Mouse (Mus musculus): ENCODE measurements around the gene Zfp459. TPM values are rescaled to one million over a fixed set of nuclear protein-coding genes. Genes with fewer than 3 reads are reported as not detected.
"Not testable (repeated sequence)": the region's sequence is repeated elsewhere in the genome, so short reads cannot be mapped to it uniquely, and the experiment has no call there.

Gene Zfp459
- total and polyA plus RNA-seq, 2 experiments from 2014 or later, result 0.63 to 0.78 TPM

DNA sequence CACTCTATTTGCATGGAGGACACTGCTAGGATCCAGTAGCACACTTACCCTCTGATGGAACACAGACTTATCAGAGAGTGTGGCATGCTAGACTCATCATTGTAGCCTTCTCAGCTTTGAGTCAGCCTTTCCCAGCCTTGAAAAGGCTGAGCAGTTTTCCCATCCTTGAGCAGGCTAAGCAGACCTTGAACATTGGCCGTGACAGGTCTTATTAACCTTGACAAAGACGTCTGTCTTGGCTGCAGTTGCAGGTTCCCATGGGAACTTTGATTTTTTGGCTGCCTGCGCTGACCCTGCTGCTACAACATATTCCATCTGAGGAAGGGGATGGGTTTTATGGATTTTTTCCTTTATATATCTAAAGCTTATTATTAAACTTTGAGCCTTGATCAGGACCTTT is 6.9 kb upstream of the Zfp459 start:
- no peak overlapping the region for H3K4me3 ChIP-seq (ENCODE audit: low read length)
- no peaks in the 10 kb centered on the region for H3K36me3 ChIP-seq (ENCODE audit: insufficient read depth, low read length)
- TF ChIP-seq CTCF (IDR thresholded peaks at IDR 0.05; ENCODE audit: low read depth), result no peak
- no peaks in the 10 kb centered on the region for H3K9me3 ChIP-seq (ENCODE audit: low read length)
- H3K9ac ChIP-seq (replicated peaks; ENCODE audit: low read length), result no peak overlapping the region
- ATAC-seq (no peak), DNase-seq (ENCODE audit: low spot score) (peak; percentile 2)
- 43% methylated on average over 3 of the region's 3 CpGs for WGBS
- no peaks in the 10 kb centered on the region for H3K4me1 ChIP-seq (ENCODE audit: insufficient read depth, low read length)
- H3K27ac ChIP-seq, result no peak overlapping the region
- no peak overlapping the region for H3K4me2 ChIP-seq (ENCODE audit: low read depth, low read length)
- no peaks in the 10 kb centered on the region for H3K27me3 ChIP-seq (ENCODE audit: insufficient read depth, low read length)

DNA sequence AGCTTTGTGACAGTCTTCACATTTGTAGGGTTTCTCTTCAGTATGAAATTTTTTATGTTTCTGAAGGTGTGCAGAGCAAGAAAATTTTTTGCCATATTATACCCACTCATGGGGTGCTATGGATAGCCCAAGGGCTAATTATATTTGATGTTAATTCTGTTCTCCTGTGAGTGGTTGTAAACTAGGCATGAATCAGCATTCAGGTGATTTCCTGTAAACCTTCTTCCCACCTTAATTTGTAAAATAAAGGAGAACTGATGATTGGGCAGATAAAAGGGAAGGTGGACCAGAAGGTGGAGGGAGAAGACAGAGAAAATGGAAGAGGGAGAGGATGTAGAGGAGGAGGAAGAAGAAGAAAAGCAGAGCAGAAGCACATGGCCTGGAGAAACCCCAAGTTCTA is 4.5 kb upstream of the Zfp459 start:
- H3K9me3 ChIP-seq (ENCODE audit: low read length); DNase-seq (ENCODE audit: low spot score); H3K27me3 ChIP-seq (ENCODE audit: insufficient read depth, low read length); H3K9ac ChIP-seq (replicated peaks; ENCODE audit: low read length); H3K27ac ChIP-seq; H3K4me1 ChIP-seq (ENCODE audit: insufficient read depth, low read length); H3K4me3 ChIP-seq (ENCODE audit: low read length); H3K36me3 ChIP-seq (ENCODE audit: insufficient read depth, low read length); ATAC-seq; H3K4me2 ChIP-seq (ENCODE audit: low read depth, low read length): not testable (repeated sequence)

DNA sequence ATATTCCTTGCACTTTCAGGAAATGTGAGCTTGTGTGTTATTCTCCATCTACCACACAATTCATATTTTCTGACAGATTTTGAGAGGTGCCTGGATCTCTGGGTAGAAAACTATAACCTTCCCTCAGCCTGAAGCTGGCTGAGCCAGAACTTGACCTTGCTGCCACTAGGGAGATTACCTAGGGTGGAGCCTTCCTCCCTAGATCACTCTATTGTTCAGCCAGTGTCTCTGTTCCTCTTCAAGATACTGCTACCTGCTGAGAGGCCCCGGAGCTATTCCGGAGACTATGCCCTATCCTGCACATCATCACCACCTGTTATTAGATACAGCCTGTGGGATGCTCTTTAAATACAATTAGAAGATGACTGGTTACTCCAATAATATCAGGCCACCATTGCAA is 1.3 kb upstream of the Zfp459 start:
- WGBS, result 58% methylated on average over 2 of the region's 2 CpGs
- H3K4me2 ChIP-seq (ENCODE audit: low read depth, low read length); H3K9ac ChIP-seq (replicated peaks; ENCODE audit: low read length); H3K36me3 ChIP-seq (ENCODE audit: insufficient read depth, low read length); H3K9me3 ChIP-seq (ENCODE audit: low read length); H3K4me3 ChIP-seq (ENCODE audit: low read length); H3K4me1 ChIP-seq (ENCODE audit: insufficient read depth, low read length); H3K27ac ChIP-seq; ATAC-seq; H3K27me3 ChIP-seq (ENCODE audit: insufficient read depth, low read length); DNase-seq (ENCODE audit: low spot score): not testable (repeated sequence)

DNA sequence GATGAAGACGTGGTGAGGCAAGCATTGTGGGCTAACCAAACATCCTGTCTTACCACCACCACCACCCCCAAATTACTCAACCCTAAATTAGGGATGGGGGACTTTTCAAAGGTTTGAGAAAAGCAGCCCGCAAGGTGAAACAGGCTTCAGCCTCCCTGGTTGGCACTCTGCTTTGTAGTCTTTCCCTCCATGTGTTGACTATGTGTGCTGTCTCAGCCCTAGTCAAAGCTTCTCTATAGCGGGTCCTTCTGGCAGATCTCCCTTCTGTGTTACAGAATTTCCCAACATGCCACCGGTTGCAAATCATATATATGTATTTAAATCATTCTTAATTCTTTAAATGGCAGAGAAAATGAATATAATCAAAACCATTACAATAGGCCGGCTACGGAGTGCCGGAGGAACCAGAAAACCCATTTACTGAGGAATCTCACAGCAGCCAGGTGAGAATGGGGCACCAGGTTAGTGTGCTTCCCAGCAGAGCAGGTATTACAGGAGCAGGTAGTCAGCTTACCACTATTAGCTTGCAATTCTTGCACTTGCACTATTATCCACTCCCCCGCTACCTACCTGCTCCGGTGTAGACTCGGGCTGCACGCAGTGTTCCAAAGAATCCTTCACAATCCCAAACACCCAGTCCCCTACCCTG is 536 bp downstream of the Zfp459 start:
- ATAC-seq (peak; percentile 39; the same call in 1 of the 2 replicates), DNase-seq (ENCODE audit: low spot score) (peak; percentile 3)
- Histone ChIP-seq H3K4me3 (ENCODE audit: low read length) (peak overlapping the region; percentile 52), H3K27me3 (ENCODE audit: insufficient read depth, low read length) (no peaks in the 10 kb centered on the region), H3K36me3 (ENCODE audit: insufficient read depth, low read length) (no peaks in the 10 kb centered on the region), H3K4me1 (ENCODE audit: insufficient read depth, low read length) (no peaks in the 10 kb centered on the region), H3K9ac (replicated peaks; ENCODE audit: low read length) (peak overlapping the region; percentile 43), H3K9me3 (ENCODE audit: low read length) (no peaks in the 10 kb centered on the region), H3K27ac (no peak overlapping the region), H3K4me2 (ENCODE audit: low read depth, low read length) (peak overlapping the region; percentile 93)
- 40% methylated on average over 11 of the region's 11 CpGs for WGBS
- no peak for TF ChIP-seq CTCF (IDR thresholded peaks at IDR 0.05; ENCODE audit: low read depth)

DNA sequence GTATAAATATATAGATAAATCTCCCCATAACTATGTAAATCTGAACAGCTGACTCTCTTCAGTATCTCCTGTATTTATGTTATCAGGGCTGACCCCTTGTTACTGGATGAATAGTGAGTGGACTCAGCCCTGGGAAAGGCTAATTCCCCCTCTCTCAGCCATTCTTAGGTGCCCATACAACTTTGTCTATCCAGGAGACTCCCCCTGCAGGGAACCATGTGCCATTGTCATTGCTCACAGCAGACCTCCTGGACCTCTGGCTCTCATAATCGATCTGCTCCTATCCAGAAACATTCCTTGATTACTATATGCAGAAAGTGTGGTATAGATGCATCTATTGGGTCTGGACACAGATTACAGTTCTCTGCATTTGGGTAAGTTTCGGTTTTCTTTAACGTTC is 4.4 kb downstream of the Zfp459 start:
- Histone ChIP-seq H3K9me3 (ENCODE audit: low read length) (no peaks in the 10 kb centered on the region), H3K27me3 (ENCODE audit: insufficient read depth, low read length) (no peaks in the 10 kb centered on the region), H3K9ac (replicated peaks; ENCODE audit: low read length) (no peak overlapping the region), H3K4me2 (ENCODE audit: low read depth, low read length) (no peak overlapping the region), H3K4me1 (ENCODE audit: insufficient read depth, low read length) (no peaks in the 10 kb centered on the region), H3K36me3 (ENCODE audit: insufficient read depth, low read length) (no peaks in the 10 kb centered on the region), H3K27ac (no peak overlapping the region), H3K4me3 (ENCODE audit: low read length) (no peak overlapping the region)
- DNase-seq (ENCODE audit: low spot score) (no peak), ATAC-seq (no peak)
- TF ChIP-seq CTCF (IDR thresholded peaks at IDR 0.05; ENCODE audit: low read depth), result no peak
- 88% methylated on average over 3 of the region's 3 CpGs for WGBS

DNA sequence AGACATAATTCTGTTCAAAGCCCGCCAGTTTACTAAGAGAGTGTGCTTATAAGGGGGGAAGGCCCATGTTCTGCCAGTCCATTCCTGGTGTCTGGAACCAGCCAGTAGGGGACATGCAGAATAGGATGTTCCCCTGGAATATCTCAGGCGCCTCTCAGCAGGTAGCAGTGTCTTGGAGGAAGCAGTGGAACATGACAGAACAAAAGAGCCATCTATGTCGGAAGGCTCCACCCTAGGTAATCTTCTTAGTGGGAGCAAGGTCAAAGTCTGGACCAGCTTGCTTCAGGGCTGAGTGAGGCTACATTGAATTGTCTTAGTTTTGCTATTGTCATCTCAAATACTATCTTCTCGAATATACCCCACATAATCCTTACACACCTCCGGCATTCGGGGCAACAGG is 5.5 kb downstream of the Zfp459 start:
- no peaks in the 10 kb centered on the region for H3K36me3 ChIP-seq (ENCODE audit: insufficient read depth, low read length)
- TF ChIP-seq CTCF (IDR thresholded peaks at IDR 0.05; ENCODE audit: low read depth), result no peak
- H3K9ac ChIP-seq (replicated peaks; ENCODE audit: low read length), result no peak overlapping the region
- ATAC-seq, result no peak
- DNase-seq (ENCODE audit: low spot score), result no peak
- H3K4me1 ChIP-seq (ENCODE audit: insufficient read depth, low read length), result no peaks in the 10 kb centered on the region
- no peaks in the 10 kb centered on the region for H3K9me3 ChIP-seq (ENCODE audit: low read length)
- no peaks in the 10 kb centered on the region for H3K27me3 ChIP-seq (ENCODE audit: insufficient read depth, low read length)
- H3K4me3 ChIP-seq (ENCODE audit: low read length), result no peak overlapping the region
- WGBS, result 85% methylated on average over 6 of the region's 6 CpGs
- H3K4me2 ChIP-seq (ENCODE audit: low read depth, low read length), result no peak overlapping the region
- H3K27ac ChIP-seq, result no peak overlapping the region

DNA sequence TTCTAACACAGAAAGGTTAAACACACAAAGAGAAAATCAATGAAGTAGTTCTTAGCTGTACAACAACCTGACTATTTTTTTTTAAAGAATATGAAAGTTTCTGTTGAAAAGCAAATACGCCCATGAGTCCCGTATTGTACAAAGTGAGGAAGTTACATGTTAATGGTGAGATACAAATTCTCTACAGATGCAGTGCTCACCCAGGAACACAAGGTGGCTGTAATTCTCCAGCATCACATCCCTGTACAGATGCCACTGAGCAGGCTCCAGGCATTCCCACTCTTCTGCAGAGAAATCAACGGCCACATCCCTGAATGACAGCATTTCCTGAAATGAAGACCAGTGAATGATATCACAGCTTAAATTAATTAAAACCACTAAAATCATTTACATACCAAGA is 7.6 kb downstream of the Zfp459 start:
- peak; percentile 56 for TF ChIP-seq CTCF (IDR thresholded peaks at IDR 0.05; ENCODE audit: low read depth)
- H3K4me1 ChIP-seq (ENCODE audit: insufficient read depth, low read length); H3K9ac ChIP-seq (replicated peaks; ENCODE audit: low read length); H3K9me3 ChIP-seq (ENCODE audit: low read length); H3K36me3 ChIP-seq (ENCODE audit: insufficient read depth, low read length); H3K27ac ChIP-seq; H3K27me3 ChIP-seq (ENCODE audit: insufficient read depth, low read length); H3K4me3 ChIP-seq (ENCODE audit: low read length); H3K4me2 ChIP-seq (ENCODE audit: low read depth, low read length): not testable (repeated sequence)
- ATAC-seq (peak; percentile 66), DNase-seq (ENCODE audit: low spot score) (peak; percentile 1)
- 71% methylated on average over 3 of the region's 3 CpGs for WGBS

DNA sequence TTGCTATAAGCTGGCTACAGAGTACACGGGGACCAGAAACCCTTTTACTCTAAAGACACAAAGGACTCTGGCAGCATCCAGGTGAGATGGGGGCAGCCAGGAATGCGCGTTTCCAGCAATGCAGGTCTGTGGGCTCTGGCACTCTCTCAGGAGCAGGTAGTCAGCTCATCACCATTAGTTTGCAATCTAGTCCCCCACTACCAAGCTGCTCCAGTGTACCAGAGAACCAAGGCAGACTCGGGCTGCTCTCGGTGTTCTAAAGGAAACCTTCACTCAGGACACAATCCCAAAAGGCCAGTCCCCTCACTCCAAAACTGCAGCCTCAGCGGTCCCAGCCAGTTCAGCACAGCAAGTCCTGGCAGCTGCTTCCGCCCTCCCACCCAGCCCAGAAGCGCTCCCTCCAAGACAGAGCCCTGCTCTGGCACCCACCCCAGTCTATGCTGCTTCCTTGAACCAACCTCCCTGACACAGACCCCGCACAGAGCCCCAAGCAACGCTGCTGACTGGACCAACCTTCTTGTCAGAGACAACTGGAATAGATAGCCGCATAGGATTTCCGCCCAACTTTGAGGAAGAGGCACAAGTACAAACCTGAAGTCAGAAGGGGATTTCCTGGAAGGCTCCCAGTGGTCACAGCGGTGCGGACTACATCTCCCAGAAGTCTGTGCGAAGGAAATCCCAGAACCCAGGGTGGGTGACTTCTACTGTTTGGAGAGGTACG is 21.9 kb downstream of the Zfp459 start, which contains the start of gene Zfp429:
Gene Zfp429, minus strand, starts transcription at position 637 of the 721 bp plus-strand sequence.
- not testable (repeated sequence) for H3K27me3 ChIP-seq (ENCODE audit: insufficient read depth, low read length); H3K4me1 ChIP-seq (ENCODE audit: insufficient read depth, low read length); H3K36me3 ChIP-seq (ENCODE audit: insufficient read depth, low read length); H3K27ac ChIP-seq; H3K9me3 ChIP-seq (ENCODE audit: low read length); H3K9ac ChIP-seq (replicated peaks; ENCODE audit: low read length)
- WGBS, result 5% methylated on average over 13 of the region's 16 CpGs
- ATAC-seq (peak; percentile 94), DNase-seq (ENCODE audit: low spot score) (peak; percentile 82)
- Histone ChIP-seq H3K4me2 (ENCODE audit: low read depth, low read length) (peak within 1 kb of the TSS; percentile 54), H3K4me3 (ENCODE audit: low read length) (peak within 1 kb of the TSS; percentile 53)

DNA sequence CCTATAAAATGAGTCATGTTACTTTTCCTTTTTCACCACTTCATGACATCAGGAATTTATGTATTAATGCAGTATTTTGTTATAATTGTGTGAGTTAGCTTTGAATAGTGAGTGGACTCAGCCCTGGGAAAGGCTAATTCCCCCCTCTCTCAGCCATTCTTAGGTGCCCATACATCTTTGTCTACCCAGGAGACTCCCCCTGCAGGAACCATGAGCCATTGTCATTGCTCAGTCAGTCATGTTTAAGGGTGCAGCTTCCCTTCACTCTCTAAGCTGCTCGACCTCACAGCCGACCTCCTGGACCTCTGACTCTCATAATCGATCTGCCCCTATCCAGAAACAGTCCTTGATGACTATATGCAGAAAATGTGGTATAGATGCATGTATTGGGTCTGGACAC is 45.0 kb downstream of the Zfp459 start:
- not testable (repeated sequence) for H3K27ac ChIP-seq; H3K4me1 ChIP-seq (ENCODE audit: insufficient read depth, low read length); H3K9ac ChIP-seq (replicated peaks; ENCODE audit: low read length); H3K4me2 ChIP-seq (ENCODE audit: low read depth, low read length); DNase-seq (ENCODE audit: low spot score); H3K9me3 ChIP-seq (ENCODE audit: low read length); ATAC-seq; H3K27me3 ChIP-seq (ENCODE audit: insufficient read depth, low read length); H3K4me3 ChIP-seq (ENCODE audit: low read length); H3K36me3 ChIP-seq (ENCODE audit: insufficient read depth, low read length)
- WGBS, result 54% methylated on average over 3 of the region's 3 CpGs
